Mouse (Mus musculus) CH12.LX (cell line): ENCODE results near the gene Wars2. TPM values are rescaled to one million over a fixed set of nuclear protein-coding genes. Genes with fewer than 3 reads are reported as not detected.

Source experiments
- DNase-seq: peaks from one replicate; pipeline ENCODE4 v3.0.0-alpha.2; 2013; ENCODE audit errors: extremely low read depth
- H3K27ac ChIP-seq: 2 replicates; pipeline ENCODE4 v1.5.1; 2012; ENCODE audit warnings: low read depth, mild to moderate bottlenecking, control low read depth, moderate library complexity; ENCODE audit not compliant: insufficient read depth
- H3K27me3 ChIP-seq: replicated peaks from 2 replicates; pipeline ENCODE3; 2012; ENCODE audit warnings: inconsistent platforms
- H3K36me3 ChIP-seq, 2 experiments: replicated peaks in 1 of 2; 2 replicates each; pipeline versions ENCODE3 to v1.6.1; 2012; ENCODE audit warnings: inconsistent platforms in 1 of 2, low read length in 1 of 2, mild to moderate bottlenecking in 1 of 2, mixed read lengths in 1 of 2, moderate library complexity in 1 of 2; ENCODE audit not compliant: control insufficient read depth in 1 of 2, insufficient read depth in 1 of 2
- H3K4me1 ChIP-seq, 2 experiments: 2 replicates each; pipeline ENCODE4 v1.6.1; 2012; ENCODE audit warnings: inconsistent platforms in 1 of 2, moderate library complexity in 1 of 2; ENCODE audit not compliant: insufficient read depth in 2 of 2, control insufficient read depth in 1 of 2
- H3K4me2 ChIP-seq: 2 replicates; pipeline ENCODE4 v1.6.1; 2012; ENCODE audit warnings: low read depth, mild to moderate bottlenecking, control low read depth; ENCODE audit not compliant: poor library complexity, insufficient read depth, severe bottlenecking
- H3K4me3 ChIP-seq, 3 experiments: fragments of 150-350 bp in 1 of 3; sonication (generic) in 1 of 3; replicated peaks in 1 of 3; 2 replicates each; pipeline versions ENCODE3 to v1.5.1; 2011 to 2012; ENCODE audit warnings: low read depth in 2 of 3, low read length in 2 of 3, mild to moderate bottlenecking in 2 of 3, moderate library complexity in 2 of 3, control low read depth in 1 of 3, improper control_type of control experiment in 1 of 3, inconsistent platforms in 1 of 3, mixed read lengths in 1 of 3; ENCODE audit not compliant: poor library complexity in 1 of 3
- H3K79me2 ChIP-seq: replicated peaks from 2 replicates; pipeline ENCODE4 v1.6.1; 2012; ENCODE audit warnings: mild to moderate bottlenecking, moderate library complexity; ENCODE audit not compliant: control insufficient read depth, poor library complexity, insufficient read depth, severe bottlenecking; ENCODE audit errors: extremely low read depth
- H3K9ac ChIP-seq: 2 replicates; pipeline ENCODE4 v1.6.1; 2012; ENCODE audit warnings: low read depth, mild to moderate bottlenecking, control low read depth, moderate library complexity; ENCODE audit not compliant: insufficient read depth
- H3K9me3 ChIP-seq: replicated peaks from 2 replicates; pipeline ENCODE3; 2012; ENCODE audit warnings: low read length, inconsistent platforms, mixed read lengths
- CHD2 ChIP-seq: IDR thresholded peaks from 2 replicates; pipeline ENCODE4 v1.6.1; 2011; ENCODE audit warnings: low read length, improper control_type of control experiment
- CTCF ChIP-seq, 2 experiments: IDR thresholded peaks in 1 of 2; conservative IDR thresholded peaks in 1 of 2; 2 replicates each; pipeline ENCODE4 v1.5.1; 2011 to 2012; ENCODE audit warnings: low read depth in 2 of 2, low read length in 2 of 2, improper control_type of control experiment in 1 of 2, inconsistent platforms in 1 of 2, mild to moderate bottlenecking in 1 of 2, moderate library complexity in 1 of 2
- ETS1 ChIP-seq: conservative IDR thresholded peaks from 2 replicates; pipeline ENCODE4 v1.6.1; 2012; ENCODE audit warnings: low read depth, mild to moderate bottlenecking, inconsistent platforms, low read length, improper control_type of control experiment, moderate library complexity
- GABPA ChIP-seq: IDR thresholded peaks from 2 replicates; pipeline ENCODE4 v1.6.1; 2012; ENCODE audit warnings: low read depth, low read length, improper control_type of control experiment, inconsistent platforms; ENCODE audit not compliant: insufficient replicate concordance
- HCFC1 ChIP-seq: IDR thresholded peaks from 2 replicates; pipeline ENCODE4 v1.6.1; 2012; ENCODE audit warnings: low read depth, mild to moderate bottlenecking, inconsistent platforms, low read length, improper control_type of control experiment
- IRF4 ChIP-seq: IDR thresholded peaks from 2 replicates; pipeline ENCODE4 v1.6.1; 2014; ENCODE audit warnings: low read depth, mild to moderate bottlenecking, inconsistent platforms, low read length, improper control_type of control experiment
- JUND ChIP-seq: conservative IDR thresholded peaks from 2 replicates; pipeline ENCODE4 v1.6.1; 2011; ENCODE audit warnings: low read depth, low read length, improper control_type of control experiment
- KAT2A ChIP-seq: IDR thresholded peaks from 2 replicates; pipeline ENCODE4 v1.6.1; 2012; ENCODE audit warnings: low read length, improper control_type of control experiment, inconsistent platforms; ENCODE audit not compliant: insufficient replicate concordance
- MAFK ChIP-seq: IDR thresholded peaks from 2 replicates; pipeline ENCODE4 v1.6.1; 2011; ENCODE audit warnings: low read length, improper control_type of control experiment; ENCODE audit not compliant: insufficient replicate concordance
- MEF2A ChIP-seq: IDR thresholded peaks from 2 replicates; pipeline ENCODE4 v1.6.1; 2014; ENCODE audit warnings: low read depth, mild to moderate bottlenecking, inconsistent platforms, low read length, improper control_type of control experiment, borderline replicate concordance
- MYC ChIP-seq: IDR thresholded peaks from 2 replicates; pipeline ENCODE4 v1.6.1; 2011; ENCODE audit warnings: low read depth, mild to moderate bottlenecking, improper control_type of control experiment, low read length
- NELFE ChIP-seq: IDR thresholded peaks from 2 replicates; pipeline ENCODE4 v1.6.1; 2011; ENCODE audit warnings: low read depth, low read length, improper control_type of control experiment
- POLR2A ChIP-seq: IDR thresholded peaks from 2 replicates; pipeline ENCODE4 v1.6.1; 2011; ENCODE audit warnings: low read depth, mild to moderate bottlenecking, improper control_type of control experiment, low read length
- RAD21 ChIP-seq: IDR thresholded peaks from 2 replicates; pipeline ENCODE4 v1.6.1; 2011; ENCODE audit warnings: low read depth, mild to moderate bottlenecking, low read length, improper control_type of control experiment, moderate library complexity
- SMC3 ChIP-seq: IDR thresholded peaks from 2 replicates; pipeline ENCODE4 v1.6.1; 2011; ENCODE audit warnings: low read depth, low read length, improper control_type of control experiment
- USF1 ChIP-seq: IDR thresholded peaks from 2 replicates; pipeline ENCODE4 v1.6.1; 2014; ENCODE audit warnings: low read depth, mild to moderate bottlenecking, inconsistent platforms, low read length, improper control_type of control experiment
- ZNF384 ChIP-seq: IDR thresholded peaks from 2 replicates; pipeline ENCODE4 v1.6.1; 2012; ENCODE audit warnings: low read depth, low read length, improper control_type of control experiment, inconsistent platforms
- dilution Hi-C: fragments of 300-500 bp; cut with MboI; formaldehyde crosslinking; loops from 2 replicates; pipeline ENCODE4 v1.14.3; 2020; ENCODE audit warnings: low sequenced_read_pairs; ENCODE audit not compliant: extremely low pct_unique_long_range_greater_than_20kb, extremely low pct_ligation_motif_present
- in situ Hi-C: fragments of 300-500 bp; cut with MboI; formaldehyde crosslinking; loops from 3 replicates; pipeline ENCODE4 v1.14.3; 2019; ENCODE audit warnings: low sequenced_read_pairs, low pct_ligation_motif_present, low pct_unique_long_range_greater_than_20kb, mixed read lengths
- polyA plus RNA-seq: library from polyadenylated mRNA; unstranded; fragments of >175 nt; gene quantifications from 2 replicates; pipeline ENCODE4 v1.2.1, GENCODE M21; 2012; ENCODE audit warnings: low read depth; ENCODE audit not compliant: insufficient read length
- total RNA-seq, 2 experiments: library from RNA; depleted of rRNA; stranded (reverse); fragments of 300-350 nt in 1 of 2; fragments of >200 nt in 1 of 2; gene quantifications; 2 replicates each; pipeline ENCODE4 v1.2.3; 2012 to 2014

Wars2 gene
- total and polyA plus RNA-seq, 3 experiments, result 7.1 to 10.2 (median 8.6) TPM

DNA sequence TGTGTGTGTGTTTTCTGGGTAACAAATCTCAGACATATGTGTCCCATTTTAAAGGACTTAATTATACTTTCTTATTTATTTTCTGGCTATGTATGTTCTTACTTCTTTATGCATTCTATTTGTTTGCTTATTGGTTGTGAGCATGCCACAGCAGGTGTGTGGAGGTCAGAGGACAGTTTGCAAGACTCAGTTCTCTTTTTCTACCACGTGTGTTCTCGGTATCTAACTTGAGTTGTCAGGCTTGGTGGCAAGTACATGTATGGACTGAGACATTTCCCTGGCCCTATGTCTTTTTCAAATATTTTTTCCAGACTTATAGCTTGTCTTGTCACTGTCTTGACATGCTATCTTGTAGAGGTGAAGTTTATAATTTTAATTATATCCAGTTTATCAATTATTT, 21.3 kb downstream of the Wars2 start:
- H3K27ac ChIP-seq, result no peak overlapping the region
- in situ Hi-C loops (no loop called here), dilution Hi-C loops (no loop called here)
- H3K27me3 ChIP-seq, result no peaks in the 10 kb centered on the region
- H3K4me1 ChIP-seq, result peaks cover 0 to 8% of the 10 kb centered on the region in 2 experiments; a peak in 1 of 4 replicates
- H3K79me2 ChIP-seq, result 0 out of 2 replicates have a peak, but pooled peaks cover 2% of the 10 kb centered on the region
- TF ChIP-seq USF1 (no peak), KAT2A (no peak)
- DNase-seq, result no peak
- no peak overlapping the region for H3K9ac ChIP-seq
- peaks cover 0 to 11% of the 10 kb centered on the region in 2 experiments for H3K36me3 ChIP-seq
- H3K9me3 ChIP-seq, result no peaks in the 10 kb centered on the region
- H3K4me2 ChIP-seq, result no peak overlapping the region
- no peak overlapping the region for H3K4me3 ChIP-seq

DNA sequence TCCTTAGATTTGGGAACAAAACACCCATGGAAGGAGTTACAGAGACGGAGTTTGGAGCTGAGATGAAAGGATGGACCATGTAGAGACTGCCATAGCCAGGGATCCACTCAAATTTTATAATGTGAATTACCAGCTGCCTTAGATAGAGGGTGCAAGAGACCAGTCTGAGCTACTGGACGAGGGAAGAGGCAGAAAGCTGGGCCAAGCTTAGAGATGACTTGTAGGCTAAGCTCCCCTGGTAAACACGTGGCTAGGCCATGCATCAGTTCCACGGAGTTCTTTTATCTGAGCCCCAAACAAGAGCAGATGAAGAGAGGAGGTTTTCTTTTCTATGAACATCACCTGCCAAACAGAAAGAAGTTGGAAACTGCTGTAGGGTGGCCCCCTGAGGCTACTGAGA, 26.9 kb downstream of the Wars2 start:
- in situ Hi-C loops, result no loop called here
- Histone ChIP-seq H3K27me3 (no peaks in the 10 kb centered on the region), H3K36me3 (peaks cover 0 to 7% of the 10 kb centered on the region in 2 experiments), H3K9me3 (no peaks in the 10 kb centered on the region), H3K9ac (no peak overlapping the region), H3K27ac (no peak overlapping the region), H3K4me1 (peaks cover 0 to 5% of the 10 kb centered on the region in 2 experiments; a peak in 1 of 4 replicates), H3K79me2 (0 out of 2 replicates have a peak, but pooled peaks cover 2% of the 10 kb centered on the region), H3K4me2 (no peak overlapping the region), H3K4me3 (no peak overlapping the region)
- dilution Hi-C loops, result no loop called here
- no peak for TF ChIP-seq MYC
- no peak for TF ChIP-seq ETS1
- peak in 1 of 2 experiments; percentile 32; a peak in 2 of 4 replicates for TF ChIP-seq CTCF (conservative IDR thresholded peaks at IDR 0.05 in 1 of 2, IDR thresholded peaks at IDR 0.05 in 1 of 2; ENCODE audit: low read depth in 2 of 2, low read length in 2 of 2)
- no peak for TF ChIP-seq HCFC1
- no peak for TF ChIP-seq USF1
- TF ChIP-seq MAFK, result no peak
- TF ChIP-seq NELFE, result no peak
- peak; percentile 33 for TF ChIP-seq RAD21
- TF ChIP-seq IRF4, result no peak
- no peak for TF ChIP-seq JUND
- no peak for TF ChIP-seq GABPA
- peak; percentile 12; the same call in 1 of the 2 replicates for TF ChIP-seq SMC3
- no peak for TF ChIP-seq ZNF384
- TF ChIP-seq CHD2, result no peak
- no peak for TF ChIP-seq MEF2A
- TF ChIP-seq POLR2A, result no peak
- DNase-seq, result no peak
